Mouse (Mus musculus): ENCODE measurements around the gene Ppfibp1.

GRCm38 (mm10) chr6:147010811-147011520 lies 122.7 kb downstream of the Ppfibp1 start:
- TF ChIP-seq CTCF (IDR thresholded peaks at IDR 0.05) (no peak), EP300 (IDR thresholded peaks at IDR 0.05; ENCODE audit: insufficient read depth, low read depth, low read length) (no peak)

Measured in heart, adult 2 months (tissue).